Mouse (Mus musculus) gastrocnemius, postnatal 10 days (tissue): ENCODE measurements around the gene Olfr888. TPM values are rescaled to one million over a fixed set of nuclear protein-coding genes. Genes with fewer than 3 reads are reported as not detected.

ENCODE experiments used
- DNase-seq: peaks from one replicate; pipeline ENCODE4 v3.0.0; 2021; ENCODE audit warnings: mixed read lengths
- long read RNA-seq, 2 experiments: library from polyadenylated mRNA; stranded (forward); transcript quantifications; one replicate each; pipeline ENCODE4 v2.0.0; 2021
- total RNA-seq, 2 experiments: library from RNA; stranded (reverse); gene quantifications; 2 replicates each; pipeline ENCODE4 v1.2.3; 2021

Olfr888 gene
- total RNA-seq: not detected
- long read RNA-seq, experiment 1: 0 reads
- long read RNA-seq, experiment 2: 0 reads

GRCm38 (mm10) chr9:38107828-38108227, at the start of gene Olfr888:
Gene Olfr888 (plus strand): TSS chr9:38108128.
- DNase-seq: no peak

- DNase-seq: no peak
These were observed 46.9 kb upstream of the Olfr888 start, which contains the start of gene Olfr885 for GRCm38 (mm10) chr9:38061022-38061421. Gene Olfr885 (plus strand): TSS chr9:38061322.

GRCm38 (mm10) chr9:38083772-38084171, 24.2 kb upstream of the Olfr888 start, which contains the start of gene Olfr887:
Gene Olfr887 (plus strand): TSS chr9:38084072.
- no peak for DNase-seq

GRCm38 (mm10) chr9:38114898-38115297, 7.0 kb downstream of the Olfr888 start, which contains the start of gene Olfr889:
Gene Olfr889 (plus strand): TSS chr9:38115198.
- no peak for DNase-seq

- DNase-seq: no peak
These were observed 34.3 kb downstream of the Olfr888 start, which contains the start of gene Olfr890 for GRCm38 (mm10) chr9:38142217-38142616. Gene Olfr890 (plus strand): TSS chr9:38142517.

Other genes starting within 250 kb of the Olfr888 start
- not detected for gene Olfr145, start 211.4 kb upstream of the Olfr888 start, total RNA-seq
- not detected for gene Olfr878, start 190.3 kb upstream of the Olfr888 start, total RNA-seq
- gene Olfr881, start 116.3 kb upstream of the Olfr888 start, total RNA-seq: not detected
- gene Olfr883, start 82.3 kb upstream of the Olfr888 start, total RNA-seq: not detected
- gene Olfr884, start 61.6 kb upstream of the Olfr888 start, total RNA-seq: not detected
- not detected for gene Olfr885, start 46.8 kb upstream of the Olfr888 start, total RNA-seq
- not detected for gene Olfr887, start 24.1 kb upstream of the Olfr888 start, total RNA-seq
- not detected for gene Olfr889, start 7.1 kb downstream of the Olfr888 start, total RNA-seq
- not detected for gene Olfr890, start 34.4 kb downstream of the Olfr888 start, total RNA-seq
- not detected for gene Olfr891, start 72.7 kb downstream of the Olfr888 start, total RNA-seq
- not detected for gene Olfr893, start 100.2 kb downstream of the Olfr888 start, total RNA-seq
- not detected for gene Olfr894, start 109.9 kb downstream of the Olfr888 start, total RNA-seq
- gene Olfr143, start 144.6 kb downstream of the Olfr888 start, total RNA-seq: not detected
- gene Olfr895, start 159.7 kb downstream of the Olfr888 start, total RNA-seq: not detected
- gene Olfr896-ps1, start 183.0 kb downstream of the Olfr888 start, total RNA-seq: not detected
- not detected for gene Olfr25, start 220.9 kb downstream of the Olfr888 start, total RNA-seq
- not detected for gene Olfr898, start 240.3 kb downstream of the Olfr888 start, total RNA-seq